Mouse (Mus musculus) thymus, postnatal 14 days (tissue): ENCODE data around the gene Atad5.

Experiments used
- DNase-seq: peaks from one replicate; pipeline ENCODE4 v3.0.0; 2021

Atad5 gene

DNA sequence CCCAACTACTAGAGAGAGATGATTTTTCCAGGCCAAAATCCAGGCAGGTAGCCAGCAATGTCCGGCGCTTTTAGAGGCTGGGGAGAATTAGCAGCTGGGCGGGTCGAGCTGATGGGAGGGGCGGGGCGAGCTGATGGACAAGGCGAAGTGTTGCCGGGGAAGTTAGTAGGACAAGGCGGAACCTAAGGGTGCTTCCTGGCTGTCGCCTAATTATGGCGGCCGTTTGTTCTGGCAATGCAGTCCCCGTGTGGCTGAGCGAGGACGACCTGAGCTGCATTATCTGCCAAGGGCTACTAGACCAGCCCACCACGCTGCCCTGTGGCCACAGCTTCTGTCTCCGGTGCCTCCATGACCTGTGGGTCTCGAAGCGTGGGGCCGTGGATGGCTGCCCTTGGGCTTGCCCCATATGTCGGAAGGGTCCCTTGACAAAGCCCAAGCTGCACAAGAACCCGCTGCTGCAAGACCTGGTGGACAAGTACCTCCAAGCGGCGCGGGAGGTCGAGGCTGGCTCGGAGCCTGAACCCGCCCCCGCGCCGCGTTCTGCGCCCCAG is 94.6 kb downstream of the Atad5 start, which contains the start of gene Rnf135:
TSS of gene Rnf135 (plus strand) at position 147 of the 551 bp plus-strand sequence.
- DNase-seq: peak; percentile 57

DNA sequence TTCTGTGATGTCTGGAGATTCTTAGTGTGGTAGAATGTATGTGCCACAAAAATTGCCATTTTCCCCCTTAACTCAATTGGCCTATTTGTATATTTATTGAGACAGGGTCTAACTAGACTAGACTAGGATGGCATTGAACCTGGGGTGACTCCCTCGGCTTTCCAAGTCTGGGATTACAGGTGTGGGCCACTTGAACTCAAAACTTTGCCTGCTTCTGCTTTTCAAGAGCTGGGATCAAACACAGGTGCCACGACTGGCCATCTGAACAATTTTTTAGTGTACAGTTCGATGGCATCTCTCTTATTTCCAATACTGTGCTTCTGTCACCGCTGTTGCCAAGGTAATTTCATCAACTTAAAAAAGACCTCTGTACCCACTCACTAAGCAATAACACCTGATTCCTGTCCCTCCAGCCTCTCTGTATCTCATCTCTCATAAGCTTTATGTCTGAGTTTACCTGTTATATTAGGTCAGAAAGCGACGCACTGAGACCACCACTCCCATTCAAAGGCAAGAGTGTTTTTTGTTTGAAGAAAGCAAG is 95.4 kb downstream of the Atad5 start:
- no peak for DNase-seq
